Mouse (Mus musculus) layer of hippocampus, adult 8-10 months (tissue): ENCODE results near the gene Aph1b. TPM values are rescaled to one million over a fixed set of nuclear protein-coding genes. Genes with fewer than 3 reads are reported as not detected.
"Not testable (repeated sequence)": the region's sequence is repeated elsewhere in the genome, so short reads cannot be mapped to it uniquely, and the experiment has no call there.

Experiments used
- DNase-seq, 2 experiments: peaks; one replicate each; pipeline ENCODE4 v3.0.0; 2022; ENCODE audit warnings: low spot score in 2 of 2
- total RNA-seq, 4 experiments: library from RNA; stranded (reverse); gene quantifications; 2 replicates each; pipeline ENCODE4 v1.2.4; 2022

Aph1b gene
- total RNA-seq = 10 to 100 TPM; 18.9 to 35.6 (median 28.1) TPM

DNA sequence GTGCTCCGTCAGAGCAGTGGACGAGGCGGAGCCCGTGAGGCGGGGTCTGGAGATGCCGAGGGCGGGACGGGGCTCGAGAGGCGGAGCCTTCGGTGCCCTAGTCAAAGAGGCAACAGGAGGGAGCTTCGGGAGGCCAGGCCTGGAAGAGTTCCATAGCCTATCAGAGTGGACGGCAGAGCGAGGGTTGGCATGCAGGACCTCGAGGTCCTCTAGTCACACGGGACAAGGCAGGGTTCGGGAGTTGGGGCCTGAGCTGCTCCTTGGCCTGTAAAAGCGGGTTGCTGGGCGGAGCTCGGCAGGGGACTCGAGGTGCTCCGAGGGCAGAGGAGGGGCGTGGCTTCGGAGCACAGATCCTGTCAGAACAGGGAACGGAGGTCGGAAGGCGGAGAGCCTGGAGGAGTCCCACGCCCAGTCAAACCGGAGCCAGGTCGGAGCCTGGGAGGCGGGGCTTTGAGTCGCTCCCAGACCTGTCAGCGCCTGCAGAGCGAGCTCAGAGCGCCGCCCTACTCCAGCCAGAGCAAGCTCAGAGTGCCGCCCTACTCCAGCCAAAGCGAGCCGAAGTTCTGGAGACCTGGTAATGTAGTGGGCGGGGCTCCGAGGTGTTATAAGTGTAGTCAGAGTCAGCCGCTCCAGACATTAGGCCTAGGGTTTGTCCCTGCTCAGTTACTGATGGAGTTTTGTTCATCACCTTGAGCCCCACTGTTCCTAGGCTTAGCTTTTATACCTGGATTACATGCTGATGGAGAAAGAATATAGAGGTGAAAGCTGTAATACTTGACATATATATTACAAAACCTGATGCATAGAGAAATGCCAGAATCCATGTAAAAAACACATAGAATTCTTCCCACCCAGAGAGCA lies at the start of gene Aph1b:
TSS of gene Aph1b (minus strand) at position 27 of the 861 bp plus-strand sequence.
- DNase-seq = peak; percentile 93 to 94

DNA sequence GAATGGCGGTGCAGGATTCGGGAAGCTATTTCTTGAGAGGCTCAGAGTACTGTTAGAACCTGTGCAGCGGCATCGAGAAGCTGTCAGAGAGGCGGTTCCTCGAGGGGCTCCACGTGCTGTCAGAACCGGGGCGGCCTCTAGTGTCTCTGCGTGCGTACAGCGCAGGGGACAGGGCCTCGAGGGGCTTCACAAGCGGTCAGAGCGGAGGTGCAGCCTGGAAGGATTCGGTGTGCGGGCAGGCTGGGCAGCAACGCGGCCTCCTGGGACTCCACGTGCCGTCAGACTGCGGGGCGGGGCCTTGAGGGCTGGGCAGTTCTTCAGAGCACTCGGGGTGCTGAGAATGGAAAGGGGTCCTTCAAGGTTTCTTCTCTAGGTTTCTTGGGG lies 39.8 kb upstream of the Aph1b start:
- DNase-seq = no peak

DNA sequence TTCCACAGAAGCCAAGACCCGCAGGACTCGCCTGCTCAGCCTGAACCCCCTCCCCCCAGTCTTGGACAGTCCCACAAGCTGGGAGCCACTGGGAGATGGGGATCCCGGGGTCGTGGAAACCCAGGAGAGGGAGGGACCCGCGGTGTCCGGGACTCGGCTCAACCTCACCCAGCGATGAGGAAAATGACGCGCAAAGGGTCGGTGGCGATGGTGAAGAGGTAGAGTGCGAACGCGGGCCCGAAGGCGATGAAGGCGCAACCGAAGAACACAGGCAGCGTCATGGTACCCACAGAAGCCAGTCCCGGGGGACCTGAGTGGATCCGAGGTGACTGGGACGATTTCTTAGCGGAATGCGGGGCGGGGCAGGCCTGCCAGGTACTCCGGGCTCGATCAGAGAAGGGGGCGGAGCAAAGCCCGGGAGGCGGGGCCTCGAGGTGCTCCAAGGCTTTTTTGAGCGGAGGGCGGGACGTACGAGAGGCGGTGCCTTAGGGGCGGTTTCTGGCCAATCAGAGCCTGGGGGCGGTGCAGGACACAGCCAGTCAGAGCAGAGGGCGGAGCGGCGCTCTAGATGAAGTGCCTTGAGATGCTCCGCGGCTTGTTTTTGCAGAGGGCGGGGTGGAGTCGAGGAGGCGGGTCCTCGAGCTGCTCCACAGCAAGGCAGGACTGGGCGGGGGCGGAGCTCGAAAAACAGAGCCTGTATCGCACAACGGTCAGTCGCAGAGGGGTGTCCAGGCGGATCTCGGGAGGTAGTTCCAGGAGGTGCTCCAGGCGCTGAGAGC lies 39.2 kb upstream of the Aph1b start, which contains the start of gene Aph1c:
TSS of gene Aph1c (minus strand) at position 409 of the 779 bp plus-strand sequence.
- DNase-seq = peak; percentile 98 to 99

DNA sequence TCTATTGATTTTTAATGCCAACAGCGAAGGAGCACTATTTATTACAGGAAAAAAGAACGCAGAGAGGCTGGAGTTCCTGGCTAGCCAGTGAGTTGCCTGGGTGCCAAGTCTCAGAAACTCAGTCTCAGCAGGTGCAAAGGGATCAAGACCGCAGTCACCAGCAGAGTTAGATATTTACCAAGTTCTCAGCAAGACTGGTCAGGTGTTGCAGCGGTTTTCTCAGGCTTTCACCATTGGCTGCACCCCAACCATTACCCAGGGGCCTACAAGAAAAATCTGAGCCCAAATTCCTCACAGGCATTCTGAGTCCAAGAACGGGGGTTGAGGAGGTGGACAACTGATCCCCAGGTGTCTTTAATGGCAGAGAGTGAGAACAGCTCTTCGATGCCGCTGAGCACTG lies 38.6 kb upstream of the Aph1b start:
- DNase-seq = no peak

DNA sequence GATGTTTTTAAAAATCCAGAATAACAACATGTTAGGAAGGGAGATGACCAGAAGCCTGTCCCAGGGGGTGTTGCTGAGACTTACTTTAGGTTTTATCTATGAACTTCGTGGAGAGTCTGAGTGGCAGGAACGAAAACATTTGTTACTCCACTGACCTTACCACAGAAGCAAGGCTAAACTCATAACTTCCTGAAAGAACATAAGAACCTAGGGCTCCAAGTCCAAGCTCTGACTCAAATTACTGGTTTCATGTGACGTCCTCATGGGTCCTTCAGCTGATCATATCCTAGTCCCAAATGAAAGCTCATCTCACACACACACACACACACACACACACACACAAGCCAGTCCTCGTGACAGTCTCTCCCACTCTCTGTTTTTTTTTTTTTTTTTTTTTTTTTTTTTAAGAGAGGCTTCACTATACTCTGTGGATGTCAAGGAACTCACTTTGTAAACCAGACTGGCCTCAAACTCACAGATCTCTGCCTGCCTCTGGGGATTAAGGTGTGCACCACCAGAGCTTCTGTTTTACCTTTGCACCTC lies 37.1 kb upstream of the Aph1b start:
- DNase-seq = no peak

DNA sequence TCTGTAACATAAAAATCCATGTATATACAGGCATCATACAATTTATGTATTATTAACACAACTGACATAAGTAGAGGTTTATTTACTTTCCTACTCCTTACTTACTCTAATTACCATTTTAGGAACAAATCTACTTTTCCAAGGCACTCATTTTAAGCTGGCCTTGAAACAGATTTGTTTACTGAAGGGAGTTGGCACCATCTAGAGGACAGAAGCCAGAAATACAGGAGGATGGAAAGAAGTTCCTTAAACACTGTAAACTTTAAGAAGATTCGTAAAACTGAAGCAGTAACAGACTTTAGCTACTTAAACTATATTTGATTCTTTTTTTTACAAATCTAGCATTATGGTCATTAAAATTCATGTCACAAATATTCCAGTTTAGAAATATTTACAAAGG lies 30.7 kb upstream of the Aph1b start:
- DNase-seq = no peak

DNA sequence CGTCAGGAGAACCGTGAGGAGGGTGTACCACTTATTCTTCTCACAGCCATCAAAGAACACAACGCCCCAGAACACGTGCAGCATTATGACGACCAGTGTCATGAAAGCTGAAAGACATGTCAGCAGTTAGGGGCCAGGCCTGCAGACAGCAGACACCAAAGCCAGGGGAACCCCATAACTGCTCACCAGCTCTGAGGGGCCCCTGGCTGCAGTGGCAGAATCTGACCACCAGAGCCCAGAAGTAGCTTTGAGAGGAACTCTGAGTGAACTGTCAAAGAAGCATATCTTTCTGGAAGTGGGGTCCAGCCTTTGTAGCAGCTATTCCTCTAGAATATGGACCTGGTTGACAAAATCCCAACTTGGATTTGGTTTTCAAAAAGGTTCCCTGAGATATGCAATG lies 27.0 kb upstream of the Aph1b start:
- not testable (repeated sequence) for DNase-seq

DNA sequence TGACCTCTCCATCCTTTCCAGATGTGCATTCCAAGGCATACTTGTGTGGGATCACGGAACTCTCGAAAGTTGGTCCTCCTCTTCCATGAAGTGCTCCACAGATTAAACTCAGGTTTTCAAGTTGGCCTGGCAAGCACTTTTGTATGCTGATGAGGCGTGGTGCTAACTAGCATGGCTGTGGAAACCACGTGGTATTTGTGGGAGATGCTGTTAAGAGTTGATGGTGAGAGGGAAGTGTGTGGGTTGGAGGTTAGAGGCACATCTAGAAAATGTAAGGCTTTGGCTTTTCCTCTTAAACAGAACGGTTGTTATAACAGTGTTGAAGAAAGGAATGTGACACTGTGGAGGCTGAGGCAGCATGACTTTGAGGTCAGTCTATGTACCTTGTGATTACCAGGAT lies 25.7 kb upstream of the Aph1b start:
- no peak for DNase-seq

DNA sequence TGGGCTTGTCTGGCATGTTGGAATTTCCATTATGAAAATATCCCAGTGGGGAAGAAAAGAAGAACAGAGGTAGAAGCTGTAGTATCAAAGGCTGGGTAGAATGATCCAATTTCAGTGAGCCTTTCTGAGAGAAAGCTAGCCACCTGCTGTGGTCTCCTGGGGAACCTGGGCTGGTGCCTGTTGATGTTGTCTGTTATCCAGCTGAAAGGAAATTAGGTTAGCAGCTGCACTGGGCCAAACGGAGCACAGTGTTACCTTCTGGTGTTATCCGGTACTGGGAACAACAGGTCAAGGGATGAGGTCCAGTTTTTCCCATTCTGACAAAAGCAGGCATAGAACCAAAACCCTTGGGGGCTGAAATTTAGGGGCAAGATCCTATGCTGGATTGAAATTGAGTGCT lies 18.1 kb upstream of the Aph1b start:
- DNase-seq = no peak

DNA sequence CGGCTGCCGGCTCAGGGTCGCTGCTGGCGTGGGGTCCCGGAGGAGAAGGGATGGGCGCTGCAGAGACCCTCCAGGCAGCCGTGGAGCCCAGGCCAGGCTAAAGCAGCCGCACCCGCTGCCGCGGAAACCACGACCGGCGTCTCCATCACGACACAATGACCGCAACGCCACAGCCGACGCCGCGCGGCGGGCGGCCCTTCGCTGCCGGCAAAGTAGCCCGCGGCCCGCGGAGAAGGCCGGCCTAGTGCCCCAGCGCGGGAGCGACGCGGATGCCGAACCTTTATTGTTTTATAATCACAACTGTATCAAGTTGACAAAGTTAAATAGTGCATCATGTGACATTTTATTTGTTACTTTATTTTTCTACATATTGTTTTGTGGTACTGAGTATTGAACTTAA lies 10.7 kb upstream of the Aph1b start:
- not testable (repeated sequence) for DNase-seq

DNA sequence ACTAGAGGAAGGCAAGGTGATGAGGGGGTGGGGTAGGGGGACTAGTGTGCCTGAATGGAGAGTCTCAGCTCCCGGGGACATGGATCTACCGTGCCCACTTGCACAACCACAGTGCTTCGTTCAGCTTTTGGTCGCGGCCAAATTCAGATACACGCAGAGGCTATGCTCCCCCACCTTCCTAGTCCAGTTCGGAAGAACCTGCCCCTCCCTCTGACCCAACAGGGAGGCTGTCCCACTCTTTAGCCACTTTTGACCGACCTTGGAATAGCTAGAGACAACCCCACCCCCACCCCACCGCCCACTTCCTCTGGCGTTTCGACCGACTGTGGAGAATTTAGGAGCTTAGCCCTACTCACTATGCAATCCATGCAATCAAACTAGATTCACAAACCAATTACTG lies 6.7 kb upstream of the Aph1b start:
- no peak for DNase-seq

DNA sequence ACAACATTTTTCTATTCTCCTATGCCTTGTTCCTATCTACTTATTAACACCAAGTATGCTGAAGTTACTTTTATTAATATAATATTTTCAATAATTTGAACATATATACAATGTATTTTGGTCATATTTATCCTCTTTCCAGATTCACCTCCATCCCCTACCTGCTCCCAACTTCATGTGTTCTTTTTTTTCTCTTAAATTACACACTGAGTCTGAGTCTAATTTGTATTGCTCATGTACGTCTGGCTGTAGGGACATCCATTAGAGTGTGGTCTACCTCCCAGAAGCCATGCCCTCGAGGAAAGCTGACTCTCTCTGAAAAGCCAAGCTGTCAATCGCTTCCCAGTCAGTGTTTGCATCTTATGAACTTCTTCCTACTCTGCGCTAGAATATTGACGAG lies 1.4 kb upstream of the Aph1b start, which contains the start of gene Gm10647:
TSS of gene Gm10647 (plus strand) at position 301 of the 400 bp plus-strand sequence.
- DNase-seq = no peak

DNA sequence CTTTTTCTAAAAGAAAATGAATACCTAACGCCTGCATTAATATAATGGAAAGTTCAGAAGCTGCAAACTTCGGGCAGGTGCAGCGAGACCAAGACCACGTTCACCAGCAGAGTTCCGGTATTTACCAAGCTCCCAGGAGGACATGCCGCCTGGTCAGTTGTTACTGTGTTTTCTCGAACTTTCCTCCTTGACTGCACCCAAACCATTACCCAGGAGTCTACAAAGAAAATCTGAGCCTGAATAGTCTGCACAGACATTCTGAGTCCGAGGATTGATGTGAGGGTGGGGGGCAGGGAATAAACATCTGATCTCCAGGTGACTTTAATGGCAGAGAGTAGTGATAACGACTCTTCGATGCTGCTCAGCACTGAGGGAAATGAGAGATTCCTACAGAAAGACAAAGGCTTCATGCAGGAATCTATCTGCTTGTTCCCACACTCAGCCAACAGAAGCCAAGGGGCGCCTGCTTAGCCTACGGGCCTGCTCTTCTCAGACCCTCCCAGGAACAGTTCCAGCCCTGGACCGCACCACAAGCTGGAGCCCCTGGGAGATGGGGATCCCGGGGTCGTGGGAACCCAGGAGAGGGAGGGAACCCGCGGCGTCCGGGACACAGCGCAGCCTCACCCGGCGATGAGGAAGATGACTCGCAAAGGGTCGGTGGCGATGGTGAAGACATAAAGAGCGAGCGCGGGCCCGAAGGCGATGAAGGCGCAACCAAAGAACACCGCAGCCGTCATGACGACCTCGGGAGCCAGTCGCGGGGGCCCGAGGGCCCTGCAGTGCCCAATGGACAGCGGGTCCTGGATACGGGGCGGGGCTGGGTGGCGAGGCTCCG lies 444 bp downstream of the Aph1b start:
- no peak for DNase-seq

DNA sequence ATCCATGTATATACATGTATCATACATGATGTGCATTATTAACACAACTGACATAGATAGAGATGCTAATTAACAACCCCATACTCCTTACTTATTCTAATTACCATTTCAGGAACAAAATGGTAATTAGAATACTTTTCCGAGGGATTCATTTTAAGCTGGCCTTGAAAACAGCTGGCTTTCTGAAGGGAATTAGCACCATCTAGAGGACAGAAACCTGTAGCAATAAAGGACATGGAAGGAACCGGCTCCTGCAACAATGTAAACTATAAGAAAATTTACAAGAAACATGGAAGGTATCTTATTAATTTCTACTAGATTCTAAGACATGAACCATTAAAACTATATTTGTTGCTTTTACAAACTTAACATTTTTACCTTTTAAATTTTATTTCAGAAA lies 7.5 kb downstream of the Aph1b start:
- DNase-seq = no peak

DNA sequence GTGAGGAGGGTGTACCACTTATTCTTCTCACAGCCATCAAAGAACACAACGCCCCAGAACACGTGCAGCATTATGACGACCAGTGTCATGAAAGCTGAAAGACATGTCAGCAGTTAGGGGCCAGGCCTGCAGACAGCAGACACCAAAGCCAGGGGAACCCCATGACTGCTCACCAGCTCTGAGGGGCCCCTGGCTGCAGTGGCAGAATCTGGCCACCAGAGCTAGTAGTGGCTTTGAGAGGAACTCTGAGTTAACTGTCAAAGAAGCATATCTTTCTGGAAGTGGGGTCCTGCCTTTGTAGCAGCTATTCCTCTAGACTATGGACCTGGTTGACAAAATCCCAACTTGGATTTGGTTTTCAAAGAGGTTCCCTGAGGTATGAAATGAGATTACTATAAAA lies 10.7 kb downstream of the Aph1b start:
- DNase-seq = not testable (repeated sequence)

DNA sequence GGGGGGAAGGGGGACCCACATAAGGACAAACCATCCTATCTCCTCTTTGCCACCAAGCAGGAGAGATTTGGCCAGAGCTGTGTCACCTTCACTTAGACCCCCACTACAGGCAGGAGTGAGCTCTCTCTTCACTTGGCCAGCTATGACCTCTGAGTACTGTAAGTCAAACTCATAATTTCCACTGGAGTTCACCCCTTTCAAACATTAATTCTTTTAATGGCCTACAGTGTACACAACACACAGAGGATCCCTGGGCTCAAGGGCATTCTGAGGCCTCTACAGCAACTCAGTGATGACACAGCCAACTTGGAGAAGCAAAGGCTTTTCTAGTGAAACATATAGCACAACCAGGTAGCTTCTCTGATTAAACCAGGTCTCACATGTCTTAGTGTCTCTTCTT lies 24.6 kb downstream of the Aph1b start:
- DNase-seq = no peak

DNA sequence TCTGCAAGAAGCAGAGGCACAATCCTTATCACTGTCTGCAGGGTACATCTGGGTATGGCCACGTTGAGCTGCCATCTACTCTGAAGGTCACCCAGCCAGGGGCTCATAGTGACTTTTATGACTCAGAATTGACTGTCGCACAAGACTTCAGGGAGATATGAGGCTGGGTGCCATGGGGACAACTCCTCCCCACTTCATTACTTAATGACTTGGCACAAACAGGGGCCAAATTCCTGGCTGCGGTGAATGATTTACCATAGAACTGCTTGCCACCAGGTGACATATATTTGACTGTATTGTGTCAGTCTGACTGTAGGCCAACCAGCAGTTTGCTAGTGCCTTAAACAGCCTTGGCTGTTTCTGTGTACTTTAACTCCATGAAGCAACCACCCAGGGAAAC lies 26.0 kb downstream of the Aph1b start:
- no peak for DNase-seq

DNA sequence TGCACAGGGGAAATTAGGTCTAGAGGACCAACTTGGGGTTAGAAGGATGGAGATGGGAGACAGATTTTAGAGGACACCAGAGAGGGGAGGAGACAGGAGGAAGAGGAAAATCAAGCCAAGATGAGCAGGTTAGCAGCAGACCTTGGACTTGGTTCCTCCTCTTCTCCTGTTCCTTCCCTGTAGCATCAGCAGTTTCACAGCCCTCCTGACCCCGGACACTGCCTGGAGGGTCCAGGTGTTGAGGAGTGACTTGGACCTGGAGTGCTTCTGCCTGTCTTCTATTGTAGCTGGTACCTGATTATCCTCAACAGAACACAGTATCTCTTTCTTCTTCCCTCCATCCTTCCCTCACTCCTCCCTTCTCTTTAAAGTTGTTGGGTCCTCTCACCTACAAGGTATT lies 26.6 kb downstream of the Aph1b start:
- no peak for DNase-seq

DNA sequence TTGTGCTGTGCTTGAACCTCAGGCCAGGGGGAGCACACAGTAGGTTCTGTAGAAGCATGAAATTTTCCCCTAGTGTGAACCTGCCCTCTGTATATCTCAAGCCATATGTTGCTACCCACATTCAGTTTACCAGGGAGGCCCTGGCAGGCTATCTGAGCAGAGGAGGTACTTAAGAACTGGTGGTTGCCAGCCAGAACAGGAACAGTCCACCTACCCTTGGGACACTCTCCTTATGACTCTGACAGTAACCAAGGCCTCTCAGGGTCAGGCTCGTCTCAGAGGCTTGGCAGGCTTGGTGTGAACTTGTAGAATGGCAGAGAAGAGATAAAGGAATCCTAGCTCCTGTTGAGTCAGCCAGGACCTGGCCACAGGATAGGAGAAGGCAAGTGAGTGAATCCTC lies 34.3 kb downstream of the Aph1b start:
- no peak for DNase-seq

DNA sequence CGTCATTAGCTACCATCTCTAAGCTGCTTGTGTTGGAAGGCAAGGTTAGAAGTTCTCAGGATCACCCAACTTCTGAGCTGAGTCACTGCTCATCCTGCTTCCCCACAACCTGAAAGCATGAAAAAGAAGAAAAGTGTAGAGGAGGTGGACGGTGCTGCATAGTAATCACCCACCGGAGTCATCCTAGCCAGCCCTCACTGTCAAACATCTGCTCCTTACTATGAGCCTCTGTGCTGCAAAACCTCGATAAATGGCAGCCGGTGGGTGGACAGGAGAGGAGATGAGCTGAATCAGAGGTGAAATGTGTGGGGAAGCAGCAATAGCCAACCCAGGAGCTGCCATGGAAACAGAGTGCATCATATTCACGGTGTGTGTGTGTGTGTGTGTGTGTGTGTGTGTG lies 42.4 kb downstream of the Aph1b start:
- DNase-seq = no peak

DNA sequence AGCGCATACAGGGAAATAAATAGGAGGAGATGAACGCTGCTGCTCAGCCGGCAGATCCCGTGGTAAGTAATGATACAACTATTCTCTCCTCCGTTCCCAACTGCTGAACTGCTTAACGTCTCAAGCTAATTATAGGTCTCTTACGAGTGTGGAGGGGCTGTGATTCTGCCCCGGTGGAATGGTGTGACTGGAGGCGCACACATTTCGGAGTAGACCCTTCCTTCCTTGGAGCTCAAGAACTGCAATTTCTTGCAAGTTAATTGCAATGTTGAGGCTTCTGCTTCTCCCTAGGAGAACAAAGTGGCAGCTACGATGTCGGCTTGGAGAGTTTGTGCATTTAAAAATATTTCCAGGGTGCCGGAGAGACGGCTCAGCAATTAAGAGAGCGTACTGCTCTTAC lies 46.9 kb downstream of the Aph1b start:
- DNase-seq = no peak
